Mouse (Mus musculus): ENCODE data around the gene Hoxc10.

Gene Hoxc10

DNA sequence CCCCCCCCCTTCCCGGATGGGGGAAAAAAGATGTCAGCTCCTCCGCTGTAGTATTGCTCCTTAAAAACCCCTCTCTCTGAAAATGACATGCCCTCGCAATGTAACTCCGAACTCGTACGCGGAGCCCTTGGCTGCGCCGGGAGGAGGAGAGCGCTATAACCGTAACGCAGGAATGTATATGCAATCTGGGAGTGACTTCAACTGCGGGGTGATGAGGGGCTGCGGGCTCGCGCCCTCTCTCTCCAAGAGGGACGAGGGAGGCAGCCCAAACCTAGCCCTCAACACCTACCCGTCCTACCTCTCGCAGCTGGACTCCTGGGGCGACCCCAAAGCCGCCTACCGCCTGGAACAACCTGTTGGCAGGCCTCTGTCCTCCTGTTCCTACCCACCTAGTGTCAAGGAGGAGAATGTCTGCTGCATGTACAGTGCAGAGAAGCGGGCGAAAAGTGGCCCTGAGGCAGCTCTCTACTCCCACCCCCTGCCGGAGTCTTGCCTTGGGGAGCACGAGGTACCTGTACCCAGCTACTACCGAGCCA, at the start of gene Hoxc10:
Hoxc10 (plus strand) TSS at position 21 of the 536 bp plus-strand sequence.
- DNase-seq (ENCODE audit: low read depth, low spot score) = no peak

DNA sequence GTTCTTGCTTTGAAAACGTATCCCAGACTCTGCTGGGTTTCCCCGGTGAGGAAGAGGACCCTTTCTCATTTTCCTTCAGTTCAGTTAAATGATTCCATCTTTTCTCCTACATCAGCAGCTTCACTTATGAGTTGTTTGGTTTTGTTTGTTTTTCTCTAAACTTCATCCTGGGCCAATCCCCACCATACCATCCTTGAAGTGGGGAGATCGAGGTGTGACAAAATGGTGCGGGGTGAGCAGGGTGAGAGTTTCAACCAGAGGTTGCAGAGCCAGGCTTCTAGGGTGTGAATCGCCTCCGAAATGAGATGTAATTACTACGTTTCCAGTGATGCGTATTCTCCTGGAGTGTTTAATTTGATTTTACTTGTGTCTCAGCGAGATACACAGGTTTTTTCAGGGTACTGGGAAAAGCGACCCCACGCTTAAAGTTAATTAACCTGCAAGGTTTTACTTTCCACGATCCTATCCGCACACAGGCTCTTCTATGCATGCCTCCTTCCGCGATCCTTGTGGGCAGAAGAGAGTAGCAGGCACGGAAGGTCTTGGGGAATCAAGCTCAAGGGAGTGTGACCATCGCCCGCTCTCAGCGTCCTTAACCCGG, 48.5 kb upstream of the Hoxc10 start:
- DNase-seq (ENCODE audit: low read depth, low spot score) = no peak

GRCm38 (mm10) chr15:102918611-102919265, 47.9 kb upstream of the Hoxc10 start:
- no peak for DNase-seq (ENCODE audit: low read depth, low spot score)

DNA sequence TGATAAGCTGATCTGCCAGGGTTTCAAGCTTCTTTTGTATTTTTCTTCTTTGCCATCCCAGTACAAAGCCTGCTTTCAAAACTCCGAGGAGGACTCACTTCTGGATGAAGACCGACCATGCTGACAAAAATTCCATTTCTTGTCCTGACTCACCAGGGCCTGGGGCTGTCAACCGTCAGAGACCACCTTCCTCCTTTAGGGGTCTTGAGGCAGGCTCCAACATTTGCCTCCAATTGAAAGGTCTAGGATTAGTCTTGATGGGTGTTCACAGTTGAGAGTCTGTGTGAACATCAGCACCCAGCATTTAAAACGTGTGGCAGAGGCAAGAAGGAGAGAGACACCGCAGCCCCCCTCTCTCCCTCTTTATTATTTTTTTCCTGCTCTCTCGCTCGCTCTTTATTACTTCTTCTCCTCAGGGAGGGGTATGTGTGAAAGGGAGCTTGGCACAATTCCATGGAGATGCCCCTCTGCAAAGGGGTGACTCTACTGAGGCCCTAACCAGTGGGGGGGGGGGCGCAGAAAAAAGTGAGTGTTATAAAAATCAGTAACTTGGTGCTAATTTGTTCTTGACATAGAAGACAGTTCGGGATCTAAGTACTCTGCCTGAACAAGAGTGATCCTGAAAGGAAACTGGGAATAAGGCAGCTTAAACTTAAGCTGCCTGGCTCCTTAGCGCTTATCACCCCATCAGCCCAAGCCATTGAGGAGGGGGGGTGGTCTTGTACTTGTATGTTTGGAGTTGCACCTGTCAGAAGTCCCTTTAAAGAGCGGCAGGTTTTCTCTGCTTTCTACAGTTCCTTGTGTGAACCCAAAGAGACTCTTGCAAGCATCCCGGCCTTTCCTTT, 47.0 kb upstream of the Hoxc10 start:
- no peak for DNase-seq (ENCODE audit: low read depth, low spot score)

DNA sequence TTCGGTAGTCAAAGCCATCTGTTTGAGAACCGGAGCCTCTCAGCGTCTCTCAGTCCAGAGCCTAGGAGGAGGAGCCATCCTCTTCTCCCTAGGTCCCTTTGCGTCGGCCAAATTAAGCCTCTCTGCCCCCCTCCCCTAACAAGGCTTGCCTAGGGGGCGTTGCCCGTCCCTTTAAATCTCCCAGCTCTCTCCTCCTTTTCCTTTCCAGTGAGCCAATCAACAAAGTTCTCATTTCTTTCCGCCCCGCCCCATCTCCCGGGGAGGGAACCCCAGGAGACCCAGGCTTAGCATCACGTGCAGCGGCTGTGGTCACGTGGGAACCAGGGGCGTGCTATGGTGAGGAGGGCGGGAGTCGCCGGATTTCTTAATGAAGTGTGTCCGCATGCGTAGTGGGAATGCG, 46.0 kb upstream of the Hoxc10 start:
- DNase-seq (ENCODE audit: low read depth, low spot score) = no peak

GRCm38 (mm10) chr15:102921053-102922011, 45.3 kb upstream of the Hoxc10 start, which contains the start of gene Hoxc13:
TSS of gene Hoxc13 (plus strand) at chr15:102921103.
- DNase-seq (ENCODE audit: low read depth, low spot score) = no peak

- no peak for DNase-seq (ENCODE audit: low read depth, low spot score)
Measured at GRCm38 (mm10) chr15:102922012-102922362, 44.6 kb upstream of the Hoxc10 start.

DNA sequence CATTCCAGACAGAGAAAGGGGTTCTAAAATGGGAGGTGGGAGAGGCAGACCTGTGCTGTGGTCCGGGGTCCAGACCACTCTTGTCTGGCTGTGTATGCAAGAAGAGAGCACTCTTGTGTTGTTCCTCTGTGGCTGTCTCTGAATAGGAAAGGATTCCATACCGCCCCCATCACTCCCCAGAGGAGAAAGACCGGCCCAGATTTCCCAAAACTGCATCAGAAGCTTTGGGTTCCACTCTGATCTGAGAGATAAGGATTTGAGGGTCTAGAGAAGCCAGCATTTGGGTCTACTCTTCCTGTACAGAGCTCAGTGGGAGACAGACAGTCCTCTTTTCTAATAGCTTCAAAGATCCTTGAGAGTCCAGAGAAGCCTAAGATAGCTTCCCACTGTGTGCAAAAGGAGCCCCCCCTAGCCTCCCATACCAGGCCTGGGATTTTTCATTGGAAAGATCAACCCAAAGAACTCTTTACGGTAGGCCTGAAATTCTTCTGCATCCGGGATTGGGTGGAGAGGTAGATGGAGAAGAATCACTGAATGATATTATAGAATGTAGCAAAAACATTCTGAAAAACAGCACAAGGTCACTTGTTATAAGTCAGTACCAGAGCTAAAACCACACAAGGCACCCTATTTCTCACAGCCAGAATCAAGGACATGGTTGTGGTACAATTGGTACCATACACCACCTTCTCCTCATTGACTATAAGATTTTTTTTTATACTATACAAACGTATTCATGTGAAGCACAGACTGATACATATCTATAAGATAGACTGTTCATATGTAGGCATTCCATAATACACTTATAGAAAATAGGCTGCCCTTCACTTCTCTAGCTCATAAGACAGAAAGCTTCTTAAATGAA, 43.7 kb upstream of the Hoxc10 start:
- no peak for DNase-seq (ENCODE audit: low read depth, low spot score)

DNA sequence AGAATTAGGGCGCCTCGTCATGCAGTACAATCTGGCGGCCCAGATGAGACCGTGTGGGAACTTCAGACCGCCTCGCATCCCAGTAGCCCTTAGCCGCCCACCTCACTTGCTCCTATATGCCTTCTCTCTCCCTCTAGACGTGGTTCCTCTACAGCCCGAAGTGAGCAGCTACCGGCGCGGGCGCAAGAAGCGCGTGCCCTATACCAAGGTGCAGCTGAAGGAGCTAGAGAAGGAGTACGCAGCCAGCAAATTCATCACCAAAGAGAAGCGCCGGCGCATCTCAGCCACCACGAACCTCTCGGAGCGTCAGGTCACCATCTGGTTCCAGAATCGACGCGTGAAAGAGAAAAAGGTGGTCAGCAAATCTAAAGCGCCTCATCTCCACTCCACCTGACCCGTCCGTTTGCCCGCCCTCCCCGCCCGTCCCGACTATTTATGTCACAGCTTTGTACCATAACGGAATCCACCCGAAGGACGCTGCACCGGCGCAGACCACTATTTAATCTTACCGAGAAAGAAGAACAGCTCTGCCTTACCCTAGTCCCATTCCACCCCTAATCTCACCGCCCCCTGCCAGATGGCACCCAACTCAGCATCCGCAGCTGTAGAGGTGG, 39.5 kb upstream of the Hoxc10 start:
- DNase-seq (ENCODE audit: low read depth, low spot score) = no peak

DNA sequence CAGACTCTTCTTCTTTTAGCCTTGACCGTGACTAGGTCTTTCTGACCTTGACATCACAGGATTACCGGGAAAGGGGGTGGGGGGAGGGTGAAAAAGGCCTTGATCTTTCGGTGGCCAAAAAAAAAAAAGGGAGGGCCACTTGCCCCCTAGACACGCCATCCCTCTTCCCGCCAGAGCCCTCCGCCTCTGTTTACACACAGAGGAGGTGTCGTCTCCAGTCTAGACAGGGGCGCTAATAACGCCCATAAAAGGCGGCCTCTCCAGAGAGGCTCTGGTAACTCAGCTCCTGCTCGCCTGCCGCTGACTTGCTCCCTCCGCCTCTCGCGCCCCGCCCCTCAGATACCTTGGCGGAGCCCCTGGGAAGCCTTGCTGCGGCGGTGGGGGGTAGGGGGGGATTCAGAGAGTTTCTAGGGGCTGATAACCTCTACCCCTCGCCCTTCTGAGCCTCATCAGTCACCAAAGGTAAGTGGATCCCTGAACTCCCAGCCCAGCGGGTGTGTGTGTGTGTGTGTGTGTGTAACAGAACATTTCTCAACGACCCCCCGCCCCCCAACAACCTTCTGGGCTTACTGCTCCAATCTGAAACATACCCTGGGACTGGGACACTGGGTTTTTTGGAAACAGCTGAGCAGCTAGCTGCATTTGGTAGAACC, 34.8 kb upstream of the Hoxc10 start:
- no peak for DNase-seq (ENCODE audit: low read depth, low spot score)

- DNase-seq (ENCODE audit: low read depth, low spot score) = no peak
Measured at GRCm38 (mm10) chr15:102934438-102934837, 32.2 kb upstream of the Hoxc10 start.

DNA sequence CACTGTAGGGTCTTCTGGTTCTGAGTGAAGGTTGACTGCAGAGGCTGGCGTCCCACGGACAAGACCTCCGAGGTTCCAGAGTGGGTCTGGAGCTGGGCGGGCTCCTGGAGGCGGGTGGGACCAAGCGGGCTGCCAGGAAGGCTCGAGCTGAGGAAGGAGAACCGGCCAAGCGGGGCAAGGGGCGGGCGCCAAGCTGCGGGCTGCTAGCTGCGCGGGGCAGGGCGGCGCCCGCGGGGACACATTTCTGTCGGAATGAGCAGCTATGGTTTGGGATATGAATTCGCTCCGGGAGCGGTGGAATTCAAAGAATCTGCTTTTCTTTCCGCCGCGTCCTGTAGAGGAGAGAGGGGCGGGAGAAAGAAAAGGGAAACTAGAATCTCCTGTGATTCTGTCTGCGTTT, 31.7 kb upstream of the Hoxc10 start:
- no peak for DNase-seq (ENCODE audit: low read depth, low spot score)

DNA sequence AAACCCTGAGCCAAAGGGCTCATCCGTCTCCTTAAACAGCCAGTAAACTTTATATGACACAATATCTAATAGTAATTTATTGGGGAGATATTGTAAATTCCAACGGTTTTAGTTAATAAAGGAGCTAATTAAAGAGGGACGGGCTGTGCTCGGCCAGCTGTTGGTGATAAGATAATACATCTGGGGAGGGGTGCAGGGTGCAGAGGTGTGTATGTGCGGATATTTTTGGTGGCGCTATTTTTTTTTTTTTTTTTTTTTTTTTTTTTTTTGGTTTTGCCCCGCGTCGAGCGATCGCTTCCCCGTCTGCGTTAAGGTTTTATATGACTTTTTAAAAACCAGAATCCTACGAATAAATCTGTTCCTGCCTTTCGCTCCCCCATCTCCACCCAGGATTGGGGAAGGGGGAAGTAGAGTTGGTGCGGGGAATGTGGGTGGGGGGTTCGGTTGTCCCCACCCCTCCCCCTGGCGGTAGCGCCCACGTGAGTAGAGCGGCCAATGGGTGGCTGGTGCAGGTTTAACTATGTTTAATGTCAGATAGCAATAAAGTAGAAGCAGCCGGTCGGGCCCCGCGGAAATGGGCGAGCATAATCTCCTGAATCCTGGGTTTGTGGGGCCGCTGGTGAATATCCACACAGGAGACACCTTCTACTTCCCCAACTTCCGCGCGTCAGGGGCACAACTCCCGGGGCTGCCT, 30.2 kb upstream of the Hoxc10 start, which contains the start of gene Hoxc12:
Hoxc12 (plus strand) TSS at position 479 of the 694 bp plus-strand sequence.
- DNase-seq (ENCODE audit: low read depth, low spot score) = no peak

GRCm38 (mm10) chr15:102937036-102937666, 29.4 kb upstream of the Hoxc10 start:
- no peak for DNase-seq (ENCODE audit: low read depth, low spot score)

DNA sequence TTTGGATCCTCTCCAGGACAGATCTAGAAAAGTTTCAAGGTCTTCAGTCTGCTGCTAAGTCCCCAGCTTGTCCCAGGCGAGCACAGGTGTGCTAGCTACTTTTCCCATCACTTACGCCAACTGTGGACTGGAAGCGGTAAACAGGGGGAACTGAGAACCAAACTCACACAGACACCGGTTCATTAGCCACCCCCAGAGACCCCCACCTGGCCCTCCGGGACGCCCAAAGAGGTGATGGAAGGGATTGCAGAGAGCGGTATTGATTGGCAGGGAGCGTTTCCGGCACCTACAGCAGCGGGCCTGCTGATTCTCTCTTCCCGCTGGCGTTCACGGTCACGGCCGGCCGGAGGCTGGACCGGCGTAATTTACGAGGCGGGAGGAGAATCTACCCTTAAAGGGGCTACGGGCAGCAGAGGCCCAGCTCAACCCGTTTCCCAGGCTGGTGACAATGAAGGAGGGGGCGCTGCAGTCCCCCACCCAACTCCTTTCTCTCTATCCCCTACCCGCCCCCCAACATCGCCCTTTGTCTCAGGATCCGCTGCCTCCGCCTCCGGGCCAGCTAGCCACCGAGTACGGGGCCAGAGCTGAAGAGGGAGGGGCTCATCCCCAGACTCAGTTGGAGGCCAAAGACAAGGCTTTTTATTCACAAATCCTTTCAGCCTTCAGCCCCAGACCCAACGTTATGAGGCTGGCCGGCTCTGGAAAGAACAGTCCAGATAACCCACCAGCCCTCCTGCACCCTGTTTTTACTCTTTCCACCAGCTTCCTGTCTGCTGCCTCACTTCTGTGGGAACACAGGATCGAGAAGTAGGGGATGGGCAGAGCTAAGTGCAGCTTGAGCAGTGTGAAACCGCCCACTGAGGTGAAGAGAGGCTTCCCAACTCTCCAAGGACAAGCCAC, 27.1 kb upstream of the Hoxc10 start:
- DNase-seq (ENCODE audit: low read depth, low spot score) = no peak

DNA sequence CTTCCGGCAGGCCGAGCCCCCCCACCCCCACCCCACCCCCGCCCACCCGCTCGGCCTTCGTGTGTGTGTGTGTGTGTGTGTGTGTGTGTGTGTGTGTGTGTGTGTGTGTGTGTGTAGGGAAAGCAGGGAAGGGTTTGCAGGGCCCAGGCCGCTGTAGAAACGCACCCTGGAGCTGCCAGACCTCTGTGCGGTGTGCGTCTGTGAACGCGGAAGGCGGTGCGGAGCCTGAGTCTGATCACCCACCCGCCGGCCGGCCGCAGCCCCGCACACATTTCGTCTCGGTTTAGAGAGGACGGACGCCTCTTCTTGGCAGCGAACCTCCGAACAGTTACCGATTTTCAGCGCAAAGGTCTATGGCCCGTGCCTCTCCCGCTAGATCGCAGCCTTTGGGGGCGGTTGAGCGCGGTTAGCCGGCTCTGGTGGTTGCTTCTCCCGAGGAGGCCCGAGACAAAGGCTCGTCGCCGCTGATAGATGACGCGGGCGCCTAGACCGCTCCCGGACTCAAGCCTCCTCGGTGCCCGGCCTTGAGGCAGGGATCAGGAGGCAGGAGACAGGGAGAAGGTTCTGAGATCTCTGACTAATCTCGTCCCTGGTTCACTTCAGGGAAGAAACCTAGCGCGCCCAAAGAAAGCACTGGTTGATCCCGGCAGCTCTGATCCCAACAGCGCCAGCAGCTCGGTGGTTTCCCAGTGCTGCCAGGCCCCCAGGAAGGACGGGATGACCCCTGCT, 23.7 kb upstream of the Hoxc10 start:
- DNase-seq (ENCODE audit: low read depth, low spot score) = no peak

GRCm38 (mm10) chr15:102943468-102943813, 23.2 kb upstream of the Hoxc10 start:
- DNase-seq (ENCODE audit: low read depth, low spot score) = no peak
